Mouse (Mus musculus) heart, postnatal 0 days (tissue): ENCODE data around the gene Mief1.

Experiments used
- CTCF ChIP-seq: IDR thresholded peaks from 2 replicates; pipeline ENCODE4 v1.5.1; 2016; ENCODE audit warnings: antibody characterized with exemption, control low read depth, low read depth
- EP300 ChIP-seq: IDR thresholded peaks from 2 replicates; pipeline ENCODE4 v1.6.1; 2016; ENCODE audit warnings: antibody characterized with exemption, low read depth

DNA sequence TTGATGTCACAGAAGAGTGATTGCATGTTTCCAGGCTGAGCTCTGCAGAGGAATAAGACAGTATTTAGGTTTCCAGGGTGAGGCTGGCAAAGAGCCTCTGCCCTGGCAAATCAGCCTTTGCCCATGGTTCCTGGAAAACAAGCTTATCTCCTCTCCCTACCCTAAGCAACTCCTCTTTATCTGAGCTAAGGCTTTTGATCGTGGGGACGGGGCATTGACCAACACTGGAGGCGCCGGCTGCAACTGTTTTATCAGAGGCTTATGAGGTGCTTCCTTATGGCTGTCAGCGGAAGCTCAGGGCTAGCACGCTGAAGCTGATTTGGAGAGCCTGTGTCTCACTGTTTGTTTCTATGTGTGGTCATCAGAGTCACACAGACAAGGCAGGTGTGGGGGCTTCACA is 16.8 kb downstream of the Mief1 start:
- TF ChIP-seq CTCF (no peak), EP300 (no peak)
